ENCODE assay signal across 14 mouse cellular contexts in the genomic region with DNA sequence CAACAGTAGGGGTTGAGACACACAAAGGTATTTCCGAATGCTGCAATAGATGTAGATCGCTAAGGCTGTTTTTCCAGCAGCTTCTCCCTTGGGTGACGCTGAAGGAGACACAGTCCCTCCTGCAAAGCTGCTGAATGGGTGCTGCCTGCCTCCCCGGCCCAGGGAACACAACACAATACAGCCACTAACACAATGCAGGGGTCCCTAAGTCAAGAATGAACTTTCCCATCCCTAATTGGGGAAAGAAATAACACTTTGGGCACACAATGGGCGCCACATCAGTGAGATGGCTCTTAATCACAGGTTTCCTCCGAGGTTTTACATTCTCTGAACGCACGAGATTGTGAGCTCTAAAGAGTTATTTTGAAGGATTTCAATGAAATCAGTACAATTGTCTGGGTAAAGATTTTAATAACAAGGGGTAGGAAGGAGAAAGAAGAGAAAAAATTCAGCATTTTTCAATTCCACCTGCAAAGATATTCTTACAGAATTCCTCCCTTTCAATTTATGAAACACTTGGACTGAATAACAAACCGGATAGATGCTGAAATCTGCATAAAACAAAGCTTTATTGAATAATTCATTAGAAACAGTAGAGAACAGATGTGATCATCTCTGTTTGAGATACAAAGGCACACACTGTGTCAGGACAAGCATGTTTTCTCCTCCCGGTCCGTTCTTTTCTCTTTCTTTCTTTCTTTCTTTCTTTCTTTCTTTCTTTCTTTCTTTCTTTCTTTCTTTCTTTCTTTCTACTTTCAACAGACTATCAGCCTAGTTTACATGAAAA. TPM values are rescaled to one million over a fixed set of nuclear protein-coding genes. Genes with fewer than 3 reads are reported as not detected.
A peak's percentile ranks its signal among the peaks of the same experiment; 100 is the strongest.
DNase-seq lines count a peak whose midpoint lies in the region; ATAC-seq and TF ChIP-seq lines count a peak whose summit lies in the region.
"Had no signal": no experiment of that assay in that cellular context is flagged by ENCODE, and none has a peak within 500 bp of the region (broad histone marks: within the 10 kb centered on the region; RNA-seq: fewer than 3 reads in every experiment).

No protein-coding gene starts in this region.

- DNase-seq in brain, adult 2 months (ENCODE audit: low read depth, low spot score), result peak; percentile 16
- DNase-seq in brain, embryonic 14.5 days (ENCODE audit: low read depth), result peak; percentile 70
- DNase-seq in ovary, adult 18-20 months (ENCODE audit: low spot score), result no peak
- no peak for DNase-seq in kidney, adult 18-20 months
- DNase-seq in urinary bladder, postnatal 25 days (ENCODE audit: low spot score), result no peak
- DNase-seq: adrenal gland, adult 8-10 months; cerebellum, adult 8-10 months; kidney, adult 9 months; lung, postnatal 36 days; thymus, adult 18-20 months had no signal

- no peaks in the 10 kb centered on the region for H3K36me3 ChIP-seq in hindbrain, embryonic 13.5 days
- H3K36me3 ChIP-seq in neural tube, embryonic 12.5 days, result no peaks in the 10 kb centered on the region

- H3K4me3 ChIP-seq in hindbrain, embryonic 13.5 days, result no peak overlapping the region
- H3K4me3 ChIP-seq in neural tube, embryonic 12.5 days, result no peak overlapping the region
- H3K4me3 ChIP-seq: heart, embryonic 13.5 days had no signal

- 51% methylated on average over 11 of the region's 11 CpGs for WGBS in hindbrain, embryonic 13.5 days
- WGBS in neural tube, embryonic 12.5 days, result 59% methylated on average over 11 of the region's 11 CpGs

- H3K9me3 ChIP-seq in hindbrain, embryonic 13.5 days, result no peaks in the 10 kb centered on the region
- H3K9me3 ChIP-seq in neural tube, embryonic 12.5 days, result no peaks in the 10 kb centered on the region
- H3K9me3 ChIP-seq: heart, embryonic 13.5 days had no signal

- H3K4me1 ChIP-seq in hindbrain, embryonic 13.5 days (replicated peaks), result peaks cover 3% of the 10 kb centered on the region; the same call in 1 of the 2 replicates
- no peaks in the 10 kb centered on the region for H3K4me1 ChIP-seq in neural tube, embryonic 12.5 days
- H3K4me1 ChIP-seq: heart, embryonic 13.5 days had no signal

- no peak overlapping the region for H3K9ac ChIP-seq in hindbrain, embryonic 13.5 days
- H3K9ac ChIP-seq in neural tube, embryonic 12.5 days, result no peak overlapping the region
- H3K9ac ChIP-seq: heart, embryonic 13.5 days had no signal

- H3K4me2 ChIP-seq in hindbrain, embryonic 13.5 days, result peak overlapping the region; percentile 13; the same call in 1 of the 2 replicates
- H3K4me2 ChIP-seq in neural tube, embryonic 12.5 days (replicated peaks), result 0 out of 2 replicates have a peak overlapping the region, but pooled peaks have one; percentile 9
- H3K4me2 ChIP-seq: heart, embryonic 13.5 days had no signal

- peak; percentile 78 for ATAC-seq in hindbrain, embryonic 13.5 days (ENCODE audit: low FRiP score)
- ATAC-seq in neural tube, embryonic 12.5 days (ENCODE audit: low FRiP score, low read depth), result peak; percentile 83
- ATAC-seq: CD4-positive, CD25-positive, alpha-beta regulatory T cell, adult 4 months had no signal

- H3K27ac ChIP-seq in hindbrain, embryonic 13.5 days, result peak overlapping the region; percentile 75
- H3K27ac ChIP-seq in neural tube, embryonic 12.5 days, result no peak overlapping the region
- H3K27ac ChIP-seq: heart, embryonic 13.5 days had no signal

- TF ChIP-seq POLR2A in brain, embryonic 14.5 days (IDR thresholded peaks at IDR 0.05; ENCODE audit: borderline replicate concordance, extremely low read depth, insufficient read depth, insufficient read length, poor library complexity, severe bottlenecking), result no peak

- TF ChIP-seq CTCF in brain, embryonic 14.5 days (IDR thresholded peaks at IDR 0.05; ENCODE audit: borderline replicate concordance, extremely low read depth, insufficient read depth, insufficient read length), result no peak

- no peaks in the 10 kb centered on the region for H3K27me3 ChIP-seq in hindbrain, embryonic 13.5 days
- H3K27me3 ChIP-seq in neural tube, embryonic 12.5 days (replicated peaks), result no peaks in the 10 kb centered on the region
- H3K27me3 ChIP-seq: heart, embryonic 13.5 days had no signal

RNA-seq across cellular contexts. Expression of gene Neil3, which starts 38.6 kb away (rescaled TPM):
- 8.4 and 13.3 TPM in 2 replicates for polyA plus RNA-seq in brain, embryonic 14.5 days (2012; rRNA removed)
- polyA plus RNA-seq in hindbrain, embryonic 13.5 days (2015; fragmentation: Nextera tagmentation; extraction: Ambion mirVana), result 7.3 and 7.6 TPM in 2 replicates
- 19.5 and 22.0 TPM in 2 replicates for polyA plus RNA-seq in neural tube, embryonic 12.5 days (2016; fragmentation: Nextera tagmentation; extraction: Ambion mirVana)

Comparison
In these comparisons a context has a peak if more than half of its experiments do, and no peak if none do; other contexts are left out.
1. DNase-seq: peak in brain, adult 2 months (single experiment) and brain, embryonic 14.5 days (single experiment); none in ovary, adult 18-20 months (single experiment), kidney, adult 18-20 months (single experiment) and urinary bladder, postnatal 25 days (single experiment).